Mouse (Mus musculus) embryo, embryonic 11.5 days (tissue): ENCODE results near the gene Mrps18b.
A peak's percentile ranks its signal among the peaks of the same experiment; 100 is the strongest.

ENCODE experiments used
- DNase-seq: peaks from one replicate; pipeline ENCODE4 v3.0.0-alpha.2; 2012; ENCODE audit warnings: low read depth, low spot score

Mrps18b gene

DNA sequence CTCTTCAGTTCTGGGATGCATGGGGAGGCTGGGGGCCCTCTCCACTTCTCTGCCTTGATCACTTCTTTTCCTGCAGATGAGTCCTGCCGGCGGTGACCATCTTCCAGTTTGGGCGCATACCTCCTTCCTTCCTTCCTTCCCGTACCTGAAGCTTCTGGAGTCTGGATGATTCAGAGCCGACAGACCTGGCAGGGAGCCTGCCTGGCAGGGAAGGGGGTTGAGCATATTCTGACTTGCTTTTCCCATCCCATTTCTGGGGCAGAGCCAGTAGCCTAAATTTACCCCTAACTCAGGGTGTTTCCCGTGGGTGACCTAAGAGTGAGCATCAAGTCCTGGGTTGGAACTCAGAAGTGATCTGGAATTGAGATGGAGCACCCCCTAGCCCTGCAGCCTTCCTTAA lies 41.5 kb downstream of the Mrps18b start:
- DNase-seq = no peak

DNA sequence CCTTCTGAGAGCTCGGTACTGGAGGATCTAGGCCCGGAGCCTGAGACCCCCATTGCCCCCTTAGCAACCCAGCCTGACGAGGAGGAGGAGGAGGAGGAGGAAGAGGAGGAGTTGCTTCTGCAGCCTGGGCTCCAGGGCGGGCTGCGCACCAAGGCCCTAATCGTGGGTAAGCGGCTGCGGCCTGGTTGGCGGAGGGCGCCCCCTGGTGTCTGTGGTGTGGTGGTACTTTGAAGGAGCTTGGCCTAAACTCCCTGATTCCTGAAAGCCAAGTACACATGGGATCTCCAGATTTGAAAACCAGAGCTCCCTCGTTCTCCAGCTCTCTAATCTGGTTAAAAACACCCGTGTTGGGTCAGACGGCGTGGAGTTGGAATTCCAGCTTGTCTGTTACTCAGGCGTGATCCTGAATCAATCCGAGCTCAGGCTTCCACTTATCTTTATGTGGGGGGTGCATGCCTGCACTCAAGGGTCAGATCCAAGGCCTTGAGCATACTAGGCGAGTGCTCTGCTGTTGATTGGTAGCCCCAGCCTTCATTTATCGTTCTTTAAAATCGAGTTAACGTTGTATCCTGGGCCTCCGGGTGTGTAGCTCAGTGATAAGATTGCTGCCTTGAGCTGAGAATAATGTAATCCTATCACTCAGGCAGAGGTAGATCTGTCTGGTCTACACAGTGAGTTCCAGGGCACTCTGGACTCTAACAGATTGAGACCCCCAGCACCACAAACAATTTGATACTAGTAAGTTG lies 42.2 kb downstream of the Mrps18b start:
- peak; percentile 75 for DNase-seq

DNA sequence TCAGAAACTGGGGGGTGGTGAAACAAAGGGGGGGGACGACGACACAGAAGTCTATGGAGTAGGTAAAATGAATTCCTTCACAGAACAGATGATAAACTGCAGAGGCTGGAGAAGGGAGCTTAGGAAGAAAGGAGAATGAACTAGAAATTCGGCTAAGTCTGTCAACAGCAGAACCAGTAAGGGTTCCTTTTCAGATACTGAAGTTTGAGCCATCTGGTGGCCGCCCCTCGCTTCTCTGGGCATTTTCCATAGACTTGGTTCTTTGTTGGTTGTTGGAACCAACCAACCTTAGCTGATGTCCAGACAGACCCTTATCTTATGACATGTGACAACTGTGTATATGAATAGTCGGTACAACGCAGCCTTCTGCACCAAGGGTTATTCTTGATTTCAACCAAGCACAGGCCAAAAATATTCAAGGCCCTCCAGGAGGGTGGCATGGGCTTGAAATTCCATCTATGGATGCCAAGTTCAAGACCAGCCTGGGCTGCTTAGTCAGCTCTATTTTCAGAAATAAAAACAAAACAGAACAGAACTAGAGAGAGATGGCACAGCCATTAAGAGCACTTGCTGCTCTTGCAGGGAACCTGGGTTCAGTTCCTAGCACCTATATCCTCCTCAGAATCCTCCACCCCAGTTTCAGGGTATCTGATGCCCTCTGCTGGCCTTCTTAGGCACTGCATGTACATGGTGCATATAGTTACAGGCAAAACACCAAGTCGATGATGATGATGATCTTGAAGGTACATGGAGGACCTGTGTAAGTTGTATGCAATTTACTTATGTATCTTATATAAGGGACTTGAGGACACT lies 45.1 kb downstream of the Mrps18b start:
- no peak for DNase-seq

DNA sequence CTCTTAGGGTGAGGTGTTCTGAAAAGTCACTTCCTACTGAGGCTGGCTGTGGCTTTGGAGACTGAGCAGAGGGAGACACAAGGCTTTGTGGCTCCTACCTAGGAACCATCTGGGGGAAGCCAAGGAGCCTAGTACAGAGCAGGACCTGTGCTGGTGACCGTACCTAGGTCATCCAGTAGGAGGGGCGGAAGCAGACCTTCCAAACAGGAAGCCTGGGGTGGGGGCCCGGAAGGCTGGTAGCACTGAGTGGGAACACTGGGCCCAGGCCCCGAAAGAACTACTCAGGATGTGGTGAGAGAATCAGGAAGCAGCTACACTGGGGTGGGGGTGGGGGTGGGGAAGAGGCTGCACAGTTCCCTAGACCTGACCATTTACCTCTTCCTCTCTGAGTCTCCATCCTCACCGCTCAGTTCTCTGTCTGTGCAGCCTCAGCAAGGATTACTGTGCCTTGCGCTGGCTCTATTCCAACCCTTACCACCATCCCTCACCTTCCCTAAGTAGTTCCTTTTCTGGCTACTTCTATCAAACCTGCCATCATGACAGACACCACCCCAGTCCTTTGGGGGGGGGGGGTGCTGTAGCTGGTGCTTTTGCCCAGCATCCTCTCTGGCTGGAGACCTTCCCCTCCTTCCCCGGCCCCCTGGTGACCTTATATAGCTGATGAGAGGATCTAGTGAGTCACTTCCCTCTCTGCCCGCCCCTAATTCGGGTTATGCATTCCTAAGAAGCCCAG lies 45.9 kb downstream of the Mrps18b start:
- DNase-seq = no peak

DNA sequence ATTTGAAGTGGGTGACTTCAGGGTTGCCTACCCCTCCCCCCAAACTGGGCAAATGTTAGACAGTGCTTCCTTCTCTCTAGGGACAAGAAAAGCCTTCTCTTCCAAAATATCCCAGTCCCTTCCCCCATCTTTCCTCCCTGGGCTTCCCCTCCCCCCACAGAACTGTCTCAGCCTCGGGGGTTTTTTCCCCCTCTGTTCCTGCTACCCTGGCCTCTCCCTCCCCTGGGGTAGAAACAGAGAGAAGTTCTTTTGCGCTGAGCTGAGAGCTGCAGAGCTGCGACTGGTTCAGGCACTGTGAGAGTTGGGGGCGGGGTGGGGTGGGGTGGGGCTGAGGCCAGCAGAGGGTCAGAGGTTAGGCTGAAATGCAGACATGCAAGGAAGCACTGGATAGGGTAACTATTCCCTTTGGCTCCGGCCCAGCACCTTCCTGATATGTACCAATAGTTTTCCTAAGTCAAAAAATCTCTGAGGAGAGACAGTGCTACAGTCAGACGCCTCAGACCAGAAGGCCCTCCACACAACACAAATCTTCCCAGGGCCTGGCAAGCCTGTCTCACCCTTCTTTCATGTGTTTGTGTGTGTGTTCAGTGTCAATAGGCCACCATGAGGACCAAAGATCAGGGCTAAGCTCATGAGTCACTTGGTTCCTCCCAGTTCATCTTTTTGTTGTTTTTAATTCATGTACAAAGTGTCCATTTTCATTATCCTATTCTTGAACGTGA lies 46.7 kb downstream of the Mrps18b start:
- no peak for DNase-seq

DNA sequence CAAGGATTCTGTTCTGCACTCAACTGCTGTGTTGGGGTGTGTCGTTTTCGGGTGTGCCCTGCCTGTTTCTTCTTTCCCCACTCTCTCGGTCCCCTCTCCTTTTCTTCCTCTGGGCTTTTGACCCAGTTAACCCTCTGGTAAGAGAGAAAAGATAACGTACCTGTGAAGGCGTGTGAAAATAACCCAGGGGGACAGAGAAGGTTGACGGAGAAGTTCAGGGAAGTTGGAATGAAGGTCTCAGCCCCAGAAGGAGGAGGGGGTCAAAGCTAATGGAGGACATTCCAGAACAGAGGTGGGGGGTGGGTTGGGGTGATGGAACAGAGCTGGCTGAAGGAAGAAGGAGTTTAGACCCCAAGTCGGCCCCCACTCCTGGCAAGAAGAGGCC lies 47.2 kb downstream of the Mrps18b start:
- no peak for DNase-seq

DNA sequence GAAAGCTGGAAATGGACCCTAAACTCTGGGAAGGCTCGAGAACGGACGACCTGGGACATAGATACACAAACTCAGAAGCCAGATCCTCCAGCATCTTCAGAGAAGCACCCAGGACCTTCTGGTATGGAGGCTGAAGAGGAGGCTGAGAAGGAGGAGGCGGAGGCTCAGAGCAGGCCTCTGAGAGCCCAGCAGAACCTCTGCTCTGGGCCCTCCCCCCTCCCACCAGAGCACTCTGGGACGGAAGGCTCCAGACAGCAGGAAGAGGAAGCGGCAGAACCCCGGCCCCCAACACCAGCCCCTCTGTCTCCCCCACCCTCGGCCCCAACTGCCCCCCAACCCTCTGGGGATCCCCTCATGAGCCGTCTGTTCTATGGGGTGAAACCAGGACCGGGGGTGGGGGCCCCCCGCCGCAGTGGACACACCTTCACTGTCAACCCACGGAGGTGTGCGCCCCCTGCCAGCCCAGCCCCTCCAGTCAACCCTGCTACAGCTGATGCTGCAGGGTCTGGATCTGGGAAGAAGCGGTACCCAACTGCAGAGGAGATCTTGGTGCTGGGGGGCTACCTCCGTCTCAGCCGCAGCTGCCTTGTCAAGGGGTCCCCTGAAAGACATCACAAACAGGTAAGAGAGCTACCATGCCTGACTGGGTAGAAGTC lies 47.9 kb downstream of the Mrps18b start:
- DNase-seq = no peak

DNA sequence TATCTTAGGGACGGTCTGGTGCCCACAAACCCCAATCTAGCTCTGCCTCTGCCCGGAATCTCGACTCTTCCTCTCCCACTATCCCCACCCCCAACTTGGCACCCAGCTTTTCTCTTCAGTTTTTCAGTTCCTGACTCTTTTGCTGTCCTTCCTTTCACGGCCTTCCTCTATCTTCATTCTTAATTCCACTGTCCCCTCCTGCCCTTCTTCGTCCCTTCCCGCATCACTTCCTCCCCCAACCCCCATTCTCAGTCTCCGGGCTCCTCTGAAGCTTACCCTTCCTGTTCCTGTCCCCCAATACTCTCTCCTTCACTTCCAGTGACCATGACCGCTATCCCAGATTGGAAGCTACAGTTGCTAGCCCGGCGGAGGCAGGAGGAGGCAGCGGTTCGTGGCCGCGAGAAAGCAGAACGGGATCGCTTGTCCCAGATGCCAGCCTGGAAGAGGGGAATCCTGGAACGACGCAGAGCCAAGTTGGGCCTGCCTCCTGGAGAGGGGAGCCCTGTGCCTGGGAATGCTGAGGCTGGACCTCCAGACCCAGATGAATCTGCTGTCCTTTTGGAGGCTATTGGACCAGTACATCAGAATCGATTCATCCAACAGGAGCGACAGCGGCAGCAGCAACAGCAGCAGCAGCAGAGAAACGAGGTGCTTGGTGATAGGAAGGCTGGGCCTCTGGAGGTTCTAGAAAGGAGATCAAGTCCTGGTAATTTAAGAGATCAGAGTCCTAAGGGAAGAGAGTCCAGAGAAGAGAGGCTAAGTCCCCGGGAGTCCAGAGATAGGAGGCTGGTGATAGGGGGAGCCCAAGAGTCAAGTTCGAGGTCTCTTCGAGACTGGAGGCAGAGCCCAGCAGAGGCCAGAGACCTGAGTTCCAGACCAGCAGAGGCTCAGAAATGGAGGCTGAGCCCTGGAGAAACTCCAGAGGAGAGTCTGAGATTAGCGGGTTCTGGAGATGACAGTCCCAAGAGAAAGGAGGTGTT lies 49.0 kb downstream of the Mrps18b start:
- no peak for DNase-seq

DNA sequence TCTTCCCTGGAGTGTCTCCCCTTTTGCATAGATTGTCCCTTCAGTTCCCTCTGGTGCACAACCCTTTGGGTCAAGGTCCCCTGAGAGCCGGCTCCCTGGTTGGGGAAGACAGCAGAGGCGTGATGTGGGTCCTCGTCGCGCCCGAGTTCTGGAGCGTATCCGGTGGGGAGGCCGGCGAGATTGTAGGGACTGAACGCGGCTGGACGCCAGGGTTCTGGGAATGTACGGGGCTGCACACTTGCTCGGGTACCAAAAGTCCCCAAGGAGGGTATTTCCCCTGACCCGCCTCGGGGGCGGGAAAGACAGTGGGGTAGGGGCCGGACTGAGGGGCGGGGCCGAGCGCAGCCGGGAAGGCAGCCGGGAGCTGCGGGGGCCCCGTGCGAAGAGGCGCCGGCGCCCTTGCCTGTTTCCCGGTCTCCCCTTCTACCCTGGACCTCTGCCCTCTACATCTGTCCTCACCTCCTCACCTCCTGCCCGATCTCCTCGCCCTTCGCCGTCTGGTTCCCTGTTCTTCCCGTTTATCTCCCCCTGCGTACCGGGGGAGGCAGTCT lies 49.8 kb downstream of the Mrps18b start:
- DNase-seq = no peak

DNA sequence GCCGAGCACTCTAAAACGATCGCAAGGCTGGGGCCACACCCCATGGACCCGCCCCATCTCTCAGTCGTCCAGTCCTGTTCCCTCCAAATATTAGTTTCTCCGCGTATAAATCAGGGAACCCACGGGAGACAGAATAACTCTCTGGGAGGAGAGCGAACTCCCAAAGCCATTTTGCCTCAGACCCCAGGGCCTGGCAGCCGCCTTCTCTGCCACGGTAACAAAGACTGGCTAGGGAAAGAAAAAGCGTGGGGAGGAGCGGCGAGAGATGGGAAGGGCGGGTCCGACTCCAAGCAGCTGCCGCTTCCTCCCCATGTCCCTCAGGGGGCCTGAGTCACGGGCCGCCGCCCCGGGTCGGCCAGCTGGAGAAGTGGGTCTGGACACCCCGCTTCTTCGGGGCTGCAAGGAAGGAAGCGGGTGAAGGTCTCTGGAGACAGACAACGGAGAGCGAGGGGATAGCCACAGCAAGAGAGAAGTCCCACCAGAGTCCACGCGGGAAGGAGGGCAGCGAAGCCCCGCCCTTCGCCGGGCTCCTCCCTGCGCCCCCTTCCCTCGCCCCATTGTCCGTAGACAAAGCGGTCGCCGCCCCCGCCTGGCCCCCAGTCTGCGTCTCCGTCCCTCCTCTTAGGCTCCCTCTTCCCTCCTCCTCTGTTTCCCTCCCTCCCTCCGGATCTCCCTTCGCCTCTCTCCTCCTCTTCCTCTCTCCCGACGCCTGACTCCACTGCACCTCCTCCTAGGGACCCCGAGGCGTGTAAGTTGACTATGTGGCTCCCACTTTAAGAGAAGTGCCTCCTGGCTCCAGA lies 50.5 kb downstream of the Mrps18b start, which contains the start of gene Ppp1r18:
Gene Ppp1r18 (plus strand): TSS at position 113 of the 800 bp plus-strand sequence.
- DNase-seq = peak; percentile 77

DNA sequence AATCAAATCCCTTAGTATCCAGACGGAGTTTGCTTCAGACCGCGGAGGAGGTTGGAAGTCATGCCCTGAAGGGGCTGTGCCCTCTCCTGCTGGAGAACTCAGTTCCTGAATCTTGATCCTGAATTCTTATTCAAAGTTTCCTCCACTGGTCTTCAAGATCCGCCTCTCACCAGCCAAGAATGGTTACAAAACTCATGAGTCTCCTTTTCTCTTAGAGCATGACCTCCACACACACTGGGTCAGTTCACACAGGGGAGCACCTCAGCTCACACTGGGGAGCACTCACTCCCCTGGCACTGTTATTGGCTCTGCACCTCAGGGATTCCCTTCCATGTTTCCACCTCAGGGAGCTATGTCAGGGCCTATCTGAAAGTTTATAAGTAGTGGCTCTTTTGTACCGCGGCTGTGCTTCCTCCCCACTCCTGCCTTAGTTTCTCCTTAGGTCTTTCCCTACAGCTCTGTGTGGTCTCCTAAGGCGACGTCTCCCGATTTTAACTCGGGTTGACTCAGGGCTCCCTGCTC lies 51.3 kb downstream of the Mrps18b start:
- no peak for DNase-seq

DNA sequence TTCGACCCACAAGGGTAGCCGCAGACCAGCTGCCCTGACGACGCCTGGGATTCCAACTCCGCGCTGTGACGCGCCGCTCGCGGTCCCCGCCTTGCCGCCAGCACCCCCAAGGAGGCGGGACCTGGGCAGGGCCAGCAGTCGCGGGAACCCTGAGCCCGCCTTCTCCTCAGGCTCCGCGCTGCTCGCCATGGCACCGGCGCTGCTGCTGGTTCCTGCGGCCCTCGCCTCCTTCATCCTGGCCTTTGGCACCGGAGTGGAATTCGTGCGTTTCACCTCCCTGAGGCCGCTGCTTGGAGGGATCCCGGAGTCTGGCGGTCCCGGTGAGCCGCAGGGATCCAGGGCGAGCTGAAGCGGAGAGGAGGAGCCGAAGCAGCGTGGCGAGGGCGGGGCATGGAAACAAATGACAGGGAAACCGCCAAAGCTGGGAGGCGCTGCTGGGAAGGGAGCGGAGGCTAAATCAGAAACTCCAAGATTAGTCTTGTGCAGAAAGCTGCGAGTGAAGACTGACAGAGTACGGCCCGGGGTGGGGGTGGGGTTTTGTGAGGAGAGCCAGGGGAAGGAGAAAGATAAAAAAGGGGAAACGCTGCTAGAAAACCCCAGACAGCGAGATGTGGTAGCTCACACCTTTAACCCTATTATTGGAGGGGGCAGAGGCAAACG lies 54.9 kb downstream of the Mrps18b start, which contains the start of gene Nrm:
Gene Nrm (plus strand): TSS at position 121 of the 660 bp plus-strand sequence.
- DNase-seq = peak; percentile 83

DNA sequence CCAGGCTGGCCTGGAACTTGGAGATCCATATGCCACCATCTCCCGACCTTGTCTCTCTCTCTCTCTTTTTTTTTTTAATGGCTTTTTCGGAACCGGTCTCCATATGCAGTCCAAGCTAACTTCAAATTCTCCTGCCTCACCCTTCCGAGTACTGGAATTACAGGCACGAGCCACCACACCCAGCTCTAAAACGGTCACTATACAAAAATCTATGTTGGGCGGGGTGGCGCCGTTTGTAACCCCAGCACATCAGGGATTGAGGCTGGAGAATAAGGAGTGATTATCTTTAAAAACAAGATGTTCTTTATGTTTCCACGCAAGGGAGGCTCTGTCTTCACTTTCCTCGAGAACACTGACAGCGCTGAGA lies 55.4 kb downstream of the Mrps18b start:
- no peak for DNase-seq
